Mouse (Mus musculus): Measurements from ENCODE around the gene Il6st.

Gene Il6st

GRCm38 (mm10) chr13:112442867-112443529, 20.9 kb upstream of the Il6st start:
- no peak for DNase-seq (ENCODE audit: low read depth, low spot score)

GRCm38 (mm10) chr13:112447108-112447665, 16.7 kb upstream of the Il6st start:
- DNase-seq (ENCODE audit: low read depth, low spot score), result no peak

DNA sequence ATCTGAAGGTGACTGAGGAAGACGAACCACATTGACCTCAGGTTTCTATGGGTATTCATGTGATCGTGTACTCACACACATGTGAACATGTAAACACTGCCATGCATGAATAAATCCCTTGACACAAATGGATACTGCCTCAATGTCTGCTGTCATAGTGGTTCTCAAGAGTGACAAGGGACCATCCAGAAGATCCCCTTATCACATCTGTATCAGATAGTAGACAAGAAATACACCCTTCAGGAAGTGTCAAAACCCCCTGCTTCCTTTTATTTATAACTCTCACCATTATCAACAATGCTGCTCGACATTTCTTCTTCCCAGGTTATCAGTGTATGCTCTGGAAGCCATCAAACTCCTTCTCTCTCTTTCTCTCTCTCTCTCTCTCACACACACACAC, 13.7 kb upstream of the Il6st start:
- DNase-seq (ENCODE audit: low read depth, low spot score), result no peak

- DNase-seq (ENCODE audit: low read depth, low spot score), result no peak
Observed at GRCm38 (mm10) chr13:112457366-112457765, 6.5 kb upstream of the Il6st start.

GRCm38 (mm10) chr13:112458016-112458415, 5.9 kb upstream of the Il6st start:
- no peak for DNase-seq (ENCODE audit: low read depth, low spot score)

- DNase-seq (ENCODE audit: low read depth, low spot score), result no peak
Observed at GRCm38 (mm10) chr13:112458435-112459018, 5.3 kb upstream of the Il6st start.

GRCm38 (mm10) chr13:112459956-112460355, 3.9 kb upstream of the Il6st start:
- DNase-seq (ENCODE audit: low read depth, low spot score), result no peak

GRCm38 (mm10) chr13:112462411-112462987, 1.4 kb upstream of the Il6st start:
- peak; percentile 97 for DNase-seq (ENCODE audit: low read depth, low spot score)

- no peak for DNase-seq (ENCODE audit: low read depth, low spot score)
Observed at GRCm38 (mm10) chr13:112463337-112463802, 500 bp upstream of the Il6st start.

DNA sequence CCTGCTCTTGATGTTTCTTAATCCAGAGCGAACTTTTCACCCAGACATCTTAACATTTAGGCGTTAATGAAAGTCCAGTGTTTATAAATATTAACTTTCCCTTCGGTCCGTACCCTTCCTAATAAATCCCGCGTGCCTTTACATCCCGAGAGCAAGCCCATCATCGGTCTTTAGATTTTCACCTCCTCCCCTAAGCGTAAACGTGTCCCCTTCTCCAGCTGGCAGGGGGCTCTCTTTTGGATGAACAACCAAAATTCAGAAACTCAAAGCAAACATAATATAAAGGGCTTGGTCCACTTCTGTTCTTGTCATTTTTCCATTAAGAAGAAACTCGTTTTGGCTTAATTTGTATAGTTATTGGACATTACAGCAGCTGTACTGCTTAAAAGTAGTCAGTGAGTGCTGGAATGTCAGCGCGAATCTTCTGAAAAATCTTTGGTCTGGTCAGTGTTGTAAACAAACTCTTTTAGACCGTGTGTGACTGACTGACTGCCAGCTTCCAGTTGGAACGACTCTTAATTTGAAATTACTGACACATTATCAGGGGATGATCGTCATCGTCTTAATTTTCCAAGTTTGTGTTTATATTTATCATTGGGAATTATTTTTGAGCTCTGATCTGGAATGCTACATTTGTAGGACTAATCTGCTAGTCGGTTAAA, 887 bp downstream of the Il6st start:
- DNase-seq (ENCODE audit: low read depth, low spot score), result no peak

DNA sequence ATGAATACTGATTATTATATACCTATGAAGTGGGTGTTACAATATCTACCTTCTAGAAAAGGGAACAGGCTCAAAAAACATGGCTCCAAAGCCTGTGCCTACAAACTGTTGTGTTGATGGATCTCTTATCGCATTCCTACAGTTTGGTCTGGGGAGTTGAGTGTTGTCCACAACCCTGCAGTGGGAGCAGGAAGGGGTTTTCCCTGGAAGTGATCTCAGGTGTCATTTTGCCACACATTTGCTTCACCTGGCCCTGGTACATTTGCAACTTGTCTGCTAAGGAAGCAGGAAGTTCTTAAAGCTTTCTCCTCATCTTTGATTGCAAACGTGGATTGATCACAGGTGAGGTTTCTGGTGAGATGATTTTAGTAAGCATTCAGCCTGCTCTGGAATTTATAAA, 1.7 kb downstream of the Il6st start:
- no peak for DNase-seq (ENCODE audit: low read depth, low spot score)

GRCm38 (mm10) chr13:112466136-112466945, 2.5 kb downstream of the Il6st start:
- no peak for DNase-seq (ENCODE audit: low read depth, low spot score)

DNA sequence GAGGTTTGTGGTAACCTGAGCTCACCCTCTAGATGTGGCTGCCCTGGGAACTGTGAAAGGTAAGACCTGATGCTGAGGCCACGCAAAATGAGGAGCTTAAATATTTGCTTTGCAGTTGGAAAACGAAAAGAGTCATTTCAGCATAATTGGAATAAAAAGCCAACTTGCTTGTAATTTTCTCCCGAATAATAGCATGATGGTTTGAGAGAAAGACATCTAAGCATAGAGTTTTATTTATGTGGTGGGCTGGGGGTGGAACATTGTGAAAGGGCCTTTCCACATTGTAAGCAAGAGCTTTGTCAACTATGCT, 3.0 kb downstream of the Il6st start:
- DNase-seq (ENCODE audit: low read depth, low spot score), result no peak

- DNase-seq (ENCODE audit: low read depth, low spot score), result peak; percentile 19
Observed at GRCm38 (mm10) chr13:112467384-112467783, 3.5 kb downstream of the Il6st start.

- DNase-seq (ENCODE audit: low read depth, low spot score), result no peak
Observed at GRCm38 (mm10) chr13:112469491-112469890, 5.6 kb downstream of the Il6st start.

DNA sequence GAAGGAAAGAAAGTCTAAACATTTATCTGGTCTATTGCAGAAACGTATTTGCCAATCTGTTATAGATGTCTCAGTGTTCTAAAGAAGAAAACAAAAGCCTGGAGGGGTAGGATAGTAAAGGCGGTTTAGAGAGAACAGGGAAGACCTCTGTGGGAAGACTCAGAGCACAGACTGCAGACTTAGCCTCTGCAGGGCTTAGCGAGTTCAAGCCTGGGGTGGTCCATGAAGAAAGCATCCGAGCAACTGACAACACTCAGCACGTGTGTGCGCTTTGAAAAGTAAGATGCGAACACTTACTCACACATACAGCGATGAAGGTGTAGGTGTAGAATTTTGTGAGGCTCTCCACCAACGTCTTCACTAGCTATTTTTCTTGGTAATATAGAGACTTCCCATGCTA, 7.3 kb downstream of the Il6st start:
- no peak for DNase-seq (ENCODE audit: low read depth, low spot score)

DNA sequence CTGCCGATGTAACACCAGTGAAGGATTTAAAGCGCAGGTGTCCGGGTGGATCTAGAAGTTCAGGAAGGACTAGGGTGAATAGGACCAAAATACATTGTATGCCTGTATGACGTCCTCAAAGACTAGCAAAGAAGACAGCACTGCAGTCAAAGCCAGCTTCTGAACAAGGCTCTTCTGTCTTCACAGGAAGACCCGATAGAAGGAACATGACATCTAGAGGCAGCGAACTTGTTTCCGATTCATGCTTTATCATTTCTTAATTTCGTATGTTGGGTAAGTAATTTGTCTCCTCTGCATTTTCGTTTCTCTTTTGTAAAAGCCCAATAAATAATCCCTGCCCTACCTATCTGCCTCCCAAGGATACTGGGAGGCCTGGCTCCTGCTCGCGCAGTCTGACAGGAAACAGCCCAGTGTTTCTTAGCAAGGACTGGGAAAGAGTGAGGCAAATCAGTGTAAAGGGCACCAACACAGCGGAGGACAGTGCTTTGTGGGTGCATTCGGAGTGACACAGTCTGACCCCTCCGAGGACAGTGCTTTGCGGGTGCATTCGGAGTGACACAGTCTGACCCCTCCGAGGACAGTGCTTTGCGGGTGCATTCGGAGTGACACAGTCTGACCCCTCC, 8.6 kb downstream of the Il6st start:
- DNase-seq (ENCODE audit: low read depth, low spot score), result no peak

DNA sequence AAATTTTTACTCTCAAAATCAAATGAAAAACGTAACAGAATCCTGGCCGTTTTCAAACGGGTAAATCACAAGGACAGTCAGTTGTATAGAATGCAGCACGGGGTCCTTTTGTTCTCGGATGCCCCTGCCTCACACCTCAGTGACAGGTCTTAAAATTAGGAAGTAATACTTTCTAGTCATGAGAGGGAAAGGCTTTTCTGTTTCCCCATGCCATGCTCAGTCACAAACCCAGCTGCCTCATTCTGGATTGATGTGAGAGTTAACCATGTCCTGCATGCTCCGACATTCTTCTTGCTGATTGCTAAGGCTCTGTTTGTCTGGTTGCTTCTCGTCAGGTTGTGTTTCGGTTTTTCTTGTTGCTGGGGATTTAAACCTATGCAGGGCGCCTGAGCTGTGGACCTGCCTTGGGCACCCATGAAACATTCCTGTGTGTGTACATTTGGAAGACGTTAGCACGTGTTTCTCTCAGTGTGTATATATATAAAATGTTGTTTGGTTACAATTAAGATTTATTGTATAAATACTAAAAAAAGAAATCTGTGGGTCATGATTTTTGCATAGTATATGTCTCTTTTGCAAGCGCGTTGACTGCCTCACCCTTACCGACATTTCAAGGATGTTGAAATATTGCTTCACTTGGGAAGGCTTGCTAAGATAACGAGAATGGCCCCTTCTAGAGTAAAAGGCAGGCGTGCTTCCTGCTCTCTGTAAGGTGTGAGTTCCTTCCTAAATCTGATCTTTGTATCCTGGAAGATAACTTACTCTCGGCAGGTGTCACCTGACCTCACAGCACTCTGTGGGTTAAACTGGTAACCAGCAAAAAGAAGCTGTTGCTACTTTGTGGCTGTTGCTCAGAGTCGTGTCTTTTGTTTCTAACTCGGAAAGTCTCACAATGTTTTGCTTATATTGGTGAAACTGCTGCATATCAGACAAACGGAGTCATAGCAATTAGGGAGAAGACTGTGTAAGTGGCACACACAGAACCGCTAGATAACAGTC, 10.2 kb downstream of the Il6st start:
- DNase-seq (ENCODE audit: low read depth, low spot score), result no peak

GRCm38 (mm10) chr13:112479032-112479431, 15.2 kb downstream of the Il6st start:
- DNase-seq (ENCODE audit: low read depth, low spot score), result no peak

DNA sequence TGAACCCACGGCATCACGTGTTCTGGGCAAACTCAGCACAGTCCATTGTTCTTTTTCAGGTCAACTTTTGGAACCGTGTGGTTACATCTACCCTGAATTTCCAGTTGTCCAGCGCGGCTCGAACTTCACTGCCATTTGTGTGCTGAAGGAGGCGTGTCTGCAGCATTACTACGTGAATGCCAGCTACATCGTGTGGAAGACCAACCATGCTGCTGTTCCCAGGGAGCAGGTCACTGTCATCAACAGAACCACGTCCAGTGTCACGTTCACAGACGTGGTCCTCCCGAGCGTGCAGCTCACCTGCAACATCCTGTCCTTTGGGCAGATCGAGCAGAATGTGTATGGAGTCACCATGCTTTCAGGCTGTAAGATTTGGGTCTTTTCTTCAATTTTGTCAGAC, 16.1 kb downstream of the Il6st start:
- no peak for DNase-seq (ENCODE audit: low read depth, low spot score)

All from ES-CJ7 (cell line).